Mouse (Mus musculus) heart, adult 9 months (tissue): ENCODE data around the gene Apaf1.
A peak's percentile ranks its signal among the peaks of the same experiment; 100 is the strongest.

Source experiments
- DNase-seq, 2 experiments: peaks; one replicate each; pipeline ENCODE4 v3.0.0; 2022; ENCODE audit warnings: low spot score in 2 of 2

Apaf1 gene

GRCm38 (mm10) chr10:91082550-91083392 lies at the start of gene Apaf1, which contains the start of gene Ikbip:
TSS of gene Apaf1 (minus strand) at chr10:91082770.
TSS of gene Ikbip (plus strand) at chr10:91082940.
- DNase-seq, result peak; percentile 100

- DNase-seq, result no peak
Observed at GRCm38 (mm10) chr10:91131565-91131964, 49.0 kb upstream of the Apaf1 start.

GRCm38 (mm10) chr10:91130792-91131191 lies 48.2 kb upstream of the Apaf1 start:
- no peak for DNase-seq

GRCm38 (mm10) chr10:91128551-91129160 lies 46.1 kb upstream of the Apaf1 start:
- DNase-seq, result no peak

GRCm38 (mm10) chr10:91127395-91127794 lies 44.8 kb upstream of the Apaf1 start:
- DNase-seq, result no peak

- peak in 1 of 2 experiments; percentile 30 for DNase-seq
Observed at GRCm38 (mm10) chr10:91126618-91127355, 44.2 kb upstream of the Apaf1 start.

- peak; percentile 97 to 98 for DNase-seq
Observed at GRCm38 (mm10) chr10:91123828-91124822, 41.6 kb upstream of the Apaf1 start, which contains the start of gene Slc25a3. TSS of gene Slc25a3 (minus strand) at chr10:91124059.

GRCm38 (mm10) chr10:91123281-91123827 lies 40.8 kb upstream of the Apaf1 start:
- peak; percentile 40 to 47 for DNase-seq

GRCm38 (mm10) chr10:91122646-91123045 lies 40.1 kb upstream of the Apaf1 start:
- DNase-seq, result no peak

GRCm38 (mm10) chr10:91116958-91117357 lies 34.4 kb upstream of the Apaf1 start:
- no peak for DNase-seq

GRCm38 (mm10) chr10:91109841-91110240 lies 27.3 kb upstream of the Apaf1 start:
- DNase-seq, result no peak

GRCm38 (mm10) chr10:91105981-91106380 lies 23.4 kb upstream of the Apaf1 start:
- DNase-seq, result no peak

- no peak for DNase-seq
Observed at GRCm38 (mm10) chr10:91102799-91103590, 20.4 kb upstream of the Apaf1 start.

- DNase-seq, result no peak
Observed at GRCm38 (mm10) chr10:91101936-91102335, 19.4 kb upstream of the Apaf1 start.

GRCm38 (mm10) chr10:91100101-91100500 lies 17.5 kb upstream of the Apaf1 start:
- no peak for DNase-seq

- no peak for DNase-seq
Observed at GRCm38 (mm10) chr10:91098056-91098455, 15.5 kb upstream of the Apaf1 start.

GRCm38 (mm10) chr10:91094251-91095104 lies 11.9 kb upstream of the Apaf1 start:
- no peak for DNase-seq

- no peak for DNase-seq
Observed at GRCm38 (mm10) chr10:91092812-91093211, 10.2 kb upstream of the Apaf1 start.

GRCm38 (mm10) chr10:91083393-91083927 lies 890 bp upstream of the Apaf1 start:
- DNase-seq, result no peak
